Mouse (Mus musculus): ENCODE results near the gene Pkd1l3.
A peak's percentile ranks its signal among the peaks of the same experiment; 100 is the strongest.

Gene Pkd1l3

DNA sequence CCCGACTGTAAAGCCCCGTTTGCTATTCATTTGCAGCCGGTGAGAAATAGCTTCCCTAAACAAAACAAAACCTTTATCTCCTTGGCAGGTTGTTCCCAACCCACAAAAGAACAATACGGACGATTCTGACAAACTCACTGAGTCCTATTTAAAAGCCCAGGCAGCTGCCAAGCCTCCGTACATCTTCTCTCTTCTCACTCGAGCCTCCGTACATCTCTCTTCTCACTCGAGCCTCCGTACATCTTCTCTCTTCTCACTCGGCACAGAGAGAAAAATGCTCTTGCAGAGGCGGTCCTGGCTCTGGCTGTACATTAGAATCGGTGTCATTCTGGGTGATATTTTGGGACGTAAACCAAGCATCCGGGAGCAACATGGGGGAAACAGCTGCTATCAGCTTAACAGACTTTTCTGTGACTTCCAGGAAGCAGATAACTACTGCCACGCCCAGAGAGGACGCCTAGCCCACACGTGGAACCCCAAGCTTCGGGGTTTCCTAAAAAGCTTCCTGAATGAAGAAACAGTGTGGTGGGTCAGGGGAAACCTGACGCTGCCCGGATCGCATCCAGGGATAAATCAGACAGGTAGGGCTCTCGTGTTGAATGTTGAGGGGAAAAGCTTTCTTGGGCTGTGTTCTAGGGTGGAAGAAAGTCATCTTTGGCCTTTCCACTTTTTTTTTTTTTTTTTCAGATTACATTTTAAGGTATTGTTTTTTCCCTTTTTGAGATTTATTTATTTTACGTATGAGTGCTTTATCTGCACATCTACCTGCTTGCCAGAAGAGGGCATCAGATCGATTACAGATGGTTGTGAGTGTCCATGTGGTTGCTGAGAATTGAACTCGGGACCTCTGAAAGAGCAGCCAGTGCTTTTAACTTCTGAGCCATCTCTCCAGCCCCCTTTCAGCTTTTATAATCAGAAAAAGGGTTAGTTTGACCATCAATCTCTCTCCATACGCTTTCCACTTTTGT lies at the start of gene Pkd1l3:
Gene Pkd1l3 (plus strand): TSS at position 275 of the 968 bp plus-strand sequence.
- no peak for DNase-seq

DNA sequence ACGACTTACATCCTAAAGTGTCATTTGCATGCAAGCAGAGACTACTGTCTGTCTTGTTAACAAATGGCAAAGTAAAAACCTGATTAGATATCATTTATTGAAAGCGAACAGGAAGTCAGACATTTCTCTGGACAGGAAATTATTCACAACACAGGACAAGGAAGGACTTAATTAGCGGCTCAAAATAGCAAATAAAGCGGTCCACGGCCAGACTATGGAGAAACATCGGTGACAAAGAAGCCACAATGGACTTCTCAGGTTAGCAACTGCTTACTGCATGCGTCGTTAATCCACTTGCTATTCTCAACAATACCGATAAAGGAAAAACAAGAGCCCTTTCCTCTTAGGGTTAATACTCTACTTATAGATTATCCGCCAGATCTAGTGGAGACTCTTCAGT lies 49.6 kb upstream of the Pkd1l3 start:
- no peak for DNase-seq

DNA sequence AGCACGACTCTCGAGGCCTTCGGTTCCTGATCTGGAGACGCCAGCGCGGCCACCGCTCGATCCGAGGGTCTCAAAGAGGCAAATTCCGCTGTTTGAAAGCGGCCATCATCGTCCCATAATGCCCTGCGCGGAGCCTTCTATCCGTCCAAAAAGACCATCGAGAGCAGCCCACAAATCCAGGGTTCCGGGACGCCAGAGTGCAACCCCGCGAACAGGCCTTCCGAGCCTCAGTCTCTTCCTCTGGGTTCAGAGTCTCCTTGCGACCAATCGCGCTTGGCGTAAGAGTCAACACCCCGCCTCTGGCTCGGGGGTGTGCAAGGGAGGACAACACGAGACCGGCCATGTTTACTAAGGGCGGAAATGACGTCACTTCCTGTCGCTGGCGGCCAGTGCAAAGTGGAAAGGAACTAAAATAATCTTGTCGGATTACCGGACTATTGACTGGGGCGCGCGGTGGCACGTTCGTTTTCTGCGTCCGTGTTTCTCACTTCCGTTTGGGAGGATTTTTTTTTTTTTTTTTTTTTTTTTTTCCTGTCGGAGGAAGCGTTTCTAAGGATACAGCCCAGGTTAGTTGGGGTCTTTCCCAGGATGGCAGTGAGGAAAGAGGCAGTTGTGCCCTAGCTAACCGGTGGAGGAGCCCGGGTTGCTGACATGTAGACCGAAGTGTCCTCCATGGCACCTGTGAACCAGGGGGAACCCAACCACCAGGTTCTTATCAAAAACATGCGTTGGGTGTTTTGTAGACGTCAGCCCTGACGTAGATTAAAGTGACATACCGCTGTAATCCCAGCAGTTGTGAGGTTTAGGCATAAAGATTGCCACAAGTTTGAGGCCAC lies 48.6 kb upstream of the Pkd1l3 start, which contains the start of the genes Dhx38 and Txnl4b:
Gene Dhx38 (minus strand): TSS at position 364 of the 836 bp plus-strand sequence.
Gene Txnl4b (plus strand): TSS at position 395 of the 836 bp plus-strand sequence.
- peak; percentile 100 for DNase-seq

DNA sequence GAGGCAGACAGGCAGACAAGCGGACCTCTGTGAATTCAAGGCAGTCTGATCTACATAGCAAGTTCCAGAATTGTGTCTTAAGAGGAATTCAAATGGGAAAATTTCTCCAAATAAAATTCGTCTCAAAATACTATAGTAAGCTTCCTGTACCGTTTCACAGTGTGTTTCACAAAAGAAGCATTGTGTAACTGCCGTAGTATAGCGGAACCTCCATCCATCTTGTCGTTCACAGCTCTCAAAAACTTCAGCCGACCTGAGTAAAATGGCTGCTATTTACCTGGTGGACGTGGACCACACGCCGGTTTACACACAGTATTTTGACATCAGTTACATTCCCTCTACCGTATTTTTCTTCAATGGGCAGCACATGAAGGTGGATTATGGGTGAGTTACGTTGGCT lies 43.2 kb upstream of the Pkd1l3 start:
- DNase-seq, result no peak

- no peak for DNase-seq
Observed at GRCm38 (mm10) chr8:109576311-109576710, 38.0 kb upstream of the Pkd1l3 start.

DNA sequence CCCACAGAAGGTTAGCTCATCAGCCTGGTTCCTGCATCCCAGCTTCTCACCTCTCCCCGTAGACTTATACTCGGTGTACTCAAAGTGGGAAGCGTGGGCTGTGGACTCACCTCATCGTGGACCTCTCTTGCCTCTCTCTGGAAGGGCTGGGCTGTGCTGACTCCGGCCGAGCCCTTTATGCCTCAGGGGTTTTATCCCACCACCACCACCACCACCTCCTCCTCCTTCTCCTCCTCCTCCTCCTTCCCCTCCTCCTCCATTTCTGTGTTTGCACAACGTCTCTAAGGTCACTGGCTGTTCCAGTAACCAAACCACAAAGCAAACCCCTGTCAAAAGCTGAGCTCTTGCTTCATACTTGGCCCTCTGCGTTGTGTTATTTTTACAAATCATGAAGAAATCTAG lies 35.4 kb upstream of the Pkd1l3 start, which contains the start of gene Hp:
Gene Hp (minus strand): TSS at position 273 of the 402 bp plus-strand sequence.
- DNase-seq, result no peak

DNA sequence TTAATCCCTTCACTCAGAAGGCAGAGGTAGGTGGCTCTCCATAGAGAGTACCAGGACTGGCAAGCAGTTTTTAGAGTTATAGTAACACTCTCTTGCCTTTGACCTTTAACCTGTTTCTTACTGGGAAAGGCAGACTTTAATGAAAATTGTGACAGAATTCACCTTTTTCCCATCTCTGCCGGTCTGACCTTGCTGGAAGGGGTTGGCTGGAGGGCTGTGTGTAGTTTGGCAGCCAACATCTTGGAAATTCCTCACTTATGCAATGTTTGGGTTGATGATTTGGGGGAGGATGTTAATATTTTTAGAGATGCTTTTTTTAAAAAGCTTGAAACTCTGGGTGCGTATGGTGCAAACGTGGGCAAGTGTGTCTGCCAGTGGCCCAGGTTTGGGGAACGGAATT lies 30.0 kb upstream of the Pkd1l3 start:
- DNase-seq, result no peak

DNA sequence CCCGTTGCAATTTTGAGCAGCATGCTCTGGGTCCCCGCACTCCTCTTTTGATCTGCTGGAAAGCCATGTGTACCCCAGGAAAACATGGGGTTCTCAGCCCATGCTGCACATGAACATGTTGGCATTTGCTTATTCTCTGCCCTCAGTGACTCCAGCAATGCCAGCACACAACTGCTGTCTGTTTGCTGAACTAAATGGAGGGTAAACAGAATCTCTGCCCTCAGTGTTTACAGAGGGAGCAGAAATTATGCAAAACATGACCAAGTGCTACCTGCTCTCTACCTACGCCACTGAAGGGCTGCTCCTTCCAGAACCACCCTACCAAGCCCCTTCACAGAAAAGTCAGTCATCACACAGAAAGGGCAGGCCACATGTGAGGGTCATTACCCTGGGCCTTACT lies 29.5 kb upstream of the Pkd1l3 start:
- DNase-seq, result no peak

DNA sequence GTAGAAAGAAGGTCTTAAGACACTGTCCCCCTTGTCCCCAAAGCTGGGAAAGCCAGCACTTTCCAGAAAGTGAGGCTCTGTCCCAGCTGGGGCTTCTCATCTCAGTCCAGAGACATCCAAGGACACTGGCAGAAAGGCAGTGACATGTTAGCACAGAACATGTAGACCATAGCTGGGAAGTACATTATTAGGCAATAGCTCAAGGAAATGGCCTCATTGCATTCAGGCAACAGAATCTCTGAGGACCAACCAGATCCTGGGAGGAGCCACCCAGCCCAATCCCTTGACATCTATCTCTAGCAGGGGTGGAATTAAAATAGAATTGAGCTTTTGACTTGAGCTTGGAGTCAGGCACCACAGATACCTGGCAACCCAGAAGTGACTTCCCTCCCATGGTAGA lies 28.7 kb upstream of the Pkd1l3 start:
- DNase-seq, result no peak

- DNase-seq, result no peak
Observed at GRCm38 (mm10) chr8:109586972-109587504, 27.3 kb upstream of the Pkd1l3 start.

DNA sequence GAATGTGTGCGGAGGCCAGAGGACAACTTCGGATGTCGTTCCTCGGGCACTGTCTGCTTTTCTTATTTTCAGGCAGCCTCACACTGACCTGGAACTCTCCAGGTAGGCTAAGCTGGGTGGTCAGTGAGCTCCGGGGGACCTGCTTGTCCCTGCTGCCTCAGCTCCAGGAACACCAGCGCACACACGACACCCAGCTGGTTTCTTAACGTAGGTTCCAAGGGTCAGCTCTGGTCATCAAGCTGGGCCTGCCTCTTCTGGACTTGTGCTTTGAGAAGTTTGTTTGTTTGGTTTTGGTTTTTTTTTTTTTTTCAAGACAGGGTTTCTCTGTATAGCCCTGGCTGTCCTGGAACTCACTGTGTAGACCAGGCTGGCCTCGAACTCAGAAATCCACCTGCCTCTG lies 23.4 kb upstream of the Pkd1l3 start:
- DNase-seq, result no peak

DNA sequence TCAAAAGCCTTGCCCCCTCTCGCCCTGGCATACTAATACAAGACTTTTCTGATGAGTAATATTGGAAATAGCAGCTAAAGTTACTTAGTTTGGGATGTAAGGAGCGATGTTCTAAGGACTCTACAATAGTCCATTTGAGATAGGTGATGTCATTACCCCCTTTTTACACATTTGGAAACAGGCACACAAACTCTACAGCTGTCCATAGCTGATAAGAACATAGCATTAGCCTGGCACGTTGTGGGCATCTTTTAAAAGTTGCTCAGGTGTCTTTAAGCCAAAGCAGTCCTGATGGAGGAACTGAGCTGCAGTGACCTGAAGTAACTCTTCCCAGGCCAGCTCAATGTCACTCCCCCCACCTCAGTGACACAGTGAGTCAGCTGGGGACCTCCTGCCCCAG lies 22.9 kb upstream of the Pkd1l3 start:
- DNase-seq, result no peak

- DNase-seq, result no peak
Observed at GRCm38 (mm10) chr8:109592164-109592563, 22.2 kb upstream of the Pkd1l3 start.

DNA sequence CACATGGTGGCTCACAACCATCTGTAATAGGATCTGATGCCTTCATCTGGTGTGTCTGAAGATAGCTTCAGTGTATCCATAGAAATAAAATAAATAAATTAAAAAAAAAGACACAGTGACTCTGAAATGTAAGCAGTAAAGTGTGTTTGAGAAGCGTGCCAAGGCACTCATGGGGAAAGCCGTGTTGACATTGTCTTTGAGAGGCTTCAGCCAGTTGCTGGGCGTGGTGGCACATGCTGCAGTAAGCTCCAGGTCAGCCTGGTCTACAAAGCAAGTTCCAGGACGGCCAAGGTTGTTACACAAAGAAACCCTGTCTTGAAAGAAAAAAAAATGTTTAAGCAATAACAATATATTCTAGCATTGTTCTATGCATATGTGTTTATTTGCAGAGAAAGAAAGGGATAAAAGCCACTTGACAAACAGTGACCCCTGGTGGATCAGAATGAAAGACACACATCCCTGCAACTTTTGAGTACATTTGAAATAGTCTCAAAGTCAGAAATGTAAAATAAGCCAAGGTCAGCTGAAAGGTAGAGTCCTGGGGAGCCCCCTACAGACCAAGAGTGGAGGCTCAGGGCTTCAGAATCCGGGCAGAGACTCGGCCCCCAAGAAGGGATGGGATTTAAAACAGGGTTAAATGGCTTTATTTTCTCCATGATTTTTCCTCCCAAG lies 21.1 kb upstream of the Pkd1l3 start:
- no peak for DNase-seq

DNA sequence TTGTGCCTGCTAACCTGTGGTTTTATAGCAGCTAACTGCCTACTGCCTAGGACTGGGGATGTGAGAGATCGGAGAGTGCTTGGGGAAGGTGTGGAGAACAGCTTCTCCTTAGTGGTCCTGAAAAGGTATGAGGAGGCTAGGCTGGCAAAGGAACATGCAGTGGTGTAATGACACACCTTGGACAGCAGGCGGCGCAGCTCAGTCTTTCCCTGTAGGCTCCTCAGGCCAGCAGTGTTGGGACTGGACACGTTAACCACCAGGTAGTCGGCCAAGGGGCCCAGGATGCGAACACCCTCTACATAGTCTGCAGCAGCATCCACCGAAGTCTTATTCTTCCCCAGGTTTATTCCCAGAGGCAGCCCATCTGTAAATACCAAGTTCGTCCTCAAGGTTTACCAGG lies 18.5 kb upstream of the Pkd1l3 start:
- DNase-seq, result peak; percentile 16

GRCm38 (mm10) chr8:109606725-109607124 lies 7.6 kb upstream of the Pkd1l3 start:
- DNase-seq, result no peak

DNA sequence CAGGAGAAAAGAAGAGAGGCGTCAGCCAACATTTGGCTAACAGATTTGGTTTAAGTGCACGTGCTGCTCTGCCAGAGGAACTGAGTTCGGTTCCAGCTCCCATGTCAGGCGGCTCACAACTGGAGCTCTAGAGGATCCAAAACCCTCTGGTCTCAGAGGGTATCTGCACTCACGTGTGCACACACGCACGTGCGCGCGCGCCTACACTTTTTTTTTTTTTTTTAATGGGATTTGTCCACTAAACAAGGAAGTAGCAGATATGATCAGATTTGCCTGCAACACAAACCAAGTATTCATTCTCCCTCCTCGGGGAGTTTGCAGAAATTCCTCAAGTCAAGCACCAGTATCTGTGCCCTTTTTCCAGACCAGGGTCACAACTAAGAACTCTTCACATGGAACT lies 6.7 kb upstream of the Pkd1l3 start:
- peak; percentile 44 for DNase-seq

GRCm38 (mm10) chr8:109608271-109609152 lies 5.8 kb upstream of the Pkd1l3 start, which contains the start of gene Dhodh:
Dhodh (minus strand) TSS chr8:109608673.
- DNase-seq, result peak; percentile 98

DNA sequence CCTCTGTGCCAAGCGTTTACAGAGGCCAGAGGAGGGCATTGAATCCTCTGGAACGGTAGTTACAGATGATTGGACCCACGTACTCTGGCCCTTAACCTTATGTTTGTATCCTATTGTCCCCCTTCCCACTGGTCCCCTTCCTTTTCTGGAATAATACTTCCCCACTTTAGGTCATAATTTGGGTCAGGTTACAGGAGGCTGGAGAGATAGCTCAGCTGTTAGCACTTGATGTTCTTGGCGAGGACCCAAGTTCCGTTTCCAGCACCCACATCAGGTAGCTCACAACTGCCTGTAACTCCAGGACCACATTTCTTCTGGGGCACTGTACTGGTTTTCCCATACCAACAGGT lies 5.2 kb upstream of the Pkd1l3 start:
- DNase-seq, result peak; percentile 56

DNA sequence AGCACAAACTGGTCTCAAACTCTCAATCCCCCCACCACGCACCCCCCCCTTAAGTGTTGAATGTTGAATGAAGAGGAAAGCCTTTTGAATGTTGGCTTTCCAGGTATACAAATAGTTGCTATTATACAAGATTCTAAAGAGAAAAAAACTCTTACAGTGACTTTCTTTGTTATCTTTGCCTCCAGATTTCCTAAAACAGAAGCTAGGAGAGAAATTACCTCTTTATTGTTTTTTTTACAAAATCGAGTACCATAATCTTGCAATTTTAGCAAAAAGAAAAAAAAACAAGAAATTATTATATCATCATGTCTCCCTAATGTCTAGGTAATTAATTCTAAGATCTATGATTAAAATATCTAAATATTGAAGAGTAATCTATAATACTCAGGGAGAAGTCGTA lies 1.3 kb downstream of the Pkd1l3 start:
- no peak for DNase-seq

GRCm38 (mm10) chr8:109628638-109629037 lies 14.3 kb downstream of the Pkd1l3 start:
- DNase-seq, result no peak

DNA sequence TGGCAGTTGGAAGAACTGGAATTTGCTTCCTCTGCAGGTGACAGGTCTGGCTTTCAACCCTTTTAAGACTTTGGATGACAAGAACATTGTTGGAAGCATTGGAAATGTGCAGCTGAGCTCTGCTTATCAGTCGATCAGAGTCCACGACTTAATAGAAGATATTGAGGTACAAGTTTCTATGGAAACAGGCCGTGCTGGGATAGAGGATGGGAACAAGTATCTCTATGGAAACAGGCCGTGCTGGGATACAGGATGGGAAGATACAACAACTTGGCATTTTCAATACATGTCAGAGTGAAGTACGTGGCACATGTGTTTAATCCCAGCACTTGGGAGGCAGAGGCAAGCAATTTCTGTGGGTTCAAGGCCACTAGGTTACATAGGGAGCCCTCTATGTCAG lies 18.2 kb downstream of the Pkd1l3 start:
- DNase-seq, result no peak
